Mouse (Mus musculus) kidney, embryonic 16.5 days (tissue): Measurements from ENCODE around the gene Nenf. TPM values are rescaled to one million over a fixed set of nuclear protein-coding genes. Genes with fewer than 3 reads are reported as not detected.

Source experiments
- ATAC-seq: fragments of 200-750 bp; cut with Nextera tagmentation; 2 replicates; pipeline ENCODE4 v1.8.0; 2017; ENCODE audit warnings: moderate TSS enrichment; ENCODE audit not compliant: low FRiP score, low TSS enrichment
- H3K27ac ChIP-seq: fragments of 300-500 bp; sonication (generic); 2 replicates; pipeline ENCODE4 v1.5.1; 2014; ENCODE audit warnings: low read length
- H3K27me3 ChIP-seq: fragments of 300-500 bp; sonication (generic); 2 replicates; pipeline ENCODE4 v1.6.1; 2014; ENCODE audit warnings: low read length, control low read depth, mixed read lengths; ENCODE audit not compliant: insufficient read depth
- H3K36me3 ChIP-seq: fragments of 300-500 bp; sonication (generic); 2 replicates; pipeline ENCODE4 v1.6.1; 2014; ENCODE audit warnings: low read length, control low read depth, mixed read lengths; ENCODE audit not compliant: insufficient read depth
- H3K4me1 ChIP-seq: fragments of 300-500 bp; sonication (generic); 2 replicates; pipeline ENCODE4 v1.6.1; 2014; ENCODE audit warnings: low read length, control low read depth, mixed read lengths; ENCODE audit not compliant: insufficient read depth
- H3K4me2 ChIP-seq: fragments of 300-500 bp; sonication (generic); replicated peaks from 2 replicates; pipeline ENCODE4 v1.6.1; 2014; ENCODE audit warnings: low read depth, low read length
- H3K4me3 ChIP-seq: fragments of 300-500 bp; sonication (generic); 2 replicates; pipeline ENCODE4 v1.5.1; 2014; ENCODE audit warnings: mild to moderate bottlenecking, low read length
- H3K9ac ChIP-seq: fragments of 300-500 bp; sonication (generic); replicated peaks from 2 replicates; pipeline ENCODE4 v1.6.1; 2014; ENCODE audit warnings: low read length
- H3K9me3 ChIP-seq: fragments of 300-500 bp; sonication (generic); 2 replicates; pipeline ENCODE4 v1.6.1; 2016; ENCODE audit warnings: low read length, control low read depth
- WGBS: fragments of 180-500 bp; shearing (Covaris S2); extraction: QIAGEN DNeasy Blood & Tissue Kit; methylation state at CpG from one replicate; pipeline ENCODE4 v1.1.7; 2014; 5-methylcytosine and 5-hydroxymethylcytosine counted together
- polyA plus RNA-seq: library from polyadenylated mRNA; unstranded; fragments of >200 nt; fragmentation: Nextera tagmentation; extraction: Ambion mirVana; gene quantifications from 2 replicates; pipeline ENCODE4 v1.2.1, GENCODE M21; 2015

Gene Nenf
- polyA plus RNA-seq, 1 experiment from 2014 or later, result 92.6 TPM

- Histone ChIP-seq H3K27ac (peak overlapping the region; percentile 25; the same call in 1 of the 2 replicates), H3K4me2 (peak overlapping the region; percentile 95), H3K4me3 (no peak overlapping the region; the same call in 1 of the 2 replicates), H3K4me1 (peaks cover 31% of the 10 kb centered on the region), H3K9ac (peak overlapping the region; percentile 50; the same call in 1 of the 2 replicates), H3K27me3 (no peaks in the 10 kb centered on the region), H3K36me3 (no peaks in the 10 kb centered on the region), H3K9me3 (no peaks in the 10 kb centered on the region)
- no peak for ATAC-seq
- WGBS, result 80% methylated on average over 7 of the region's 7 CpGs
Measured at GRCm38 (mm10) chr1:191324733-191325590, 7.0 kb upstream of the Nenf start.

DNA sequence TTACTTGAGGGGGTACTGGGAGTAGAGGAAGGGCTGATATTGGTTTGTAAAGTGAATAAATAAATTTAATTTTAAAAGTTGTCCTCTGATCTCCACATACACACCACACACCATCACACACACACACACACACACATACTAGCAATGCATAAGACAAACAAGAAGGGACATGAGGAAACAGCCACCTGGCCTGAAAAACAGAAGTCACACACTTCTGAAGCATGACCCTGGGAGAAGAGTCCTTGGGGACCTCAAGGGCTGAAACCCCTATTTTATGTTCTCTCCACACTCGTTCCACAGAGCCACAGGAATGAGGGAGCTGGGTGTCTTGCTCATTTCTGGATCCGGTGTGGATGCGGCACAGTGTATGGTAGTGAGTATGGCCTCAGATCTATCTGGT is 5.4 kb upstream of the Nenf start:
- no peak for ATAC-seq
- peaks cover 24% of the 10 kb centered on the region for H3K4me1 ChIP-seq
- H3K4me3 ChIP-seq, result no peak overlapping the region
- WGBS, result 87% methylated on average over 3 of the region's 3 CpGs
- no peak overlapping the region for H3K9ac ChIP-seq
- no peak overlapping the region for H3K4me2 ChIP-seq
- no peaks in the 10 kb centered on the region for H3K27me3 ChIP-seq
- H3K36me3 ChIP-seq, result no peaks in the 10 kb centered on the region
- no peak overlapping the region for H3K27ac ChIP-seq
- no peaks in the 10 kb centered on the region for H3K9me3 ChIP-seq

- Histone ChIP-seq H3K36me3 (no peaks in the 10 kb centered on the region), H3K27me3 (no peaks in the 10 kb centered on the region), H3K4me3 (no peak overlapping the region), H3K27ac (no peak overlapping the region), H3K4me2 (no peak overlapping the region), H3K4me1 (peaks cover 6% of the 10 kb centered on the region; the same call in 1 of the 2 replicates), H3K9ac (no peak overlapping the region), H3K9me3 (no peaks in the 10 kb centered on the region)
- WGBS, result 68% methylated on average over 5 of the region's 5 CpGs
- no peak for ATAC-seq
Measured at GRCm38 (mm10) chr1:191318686-191319085, 692 bp upstream of the Nenf start.

- H3K9me3 ChIP-seq, result no peaks in the 10 kb centered on the region
- no peak overlapping the region for H3K27ac ChIP-seq
- no peak overlapping the region; the same call in 1 of the 2 replicates for H3K9ac ChIP-seq
- no peak for ATAC-seq
- no peaks in the 10 kb centered on the region for H3K27me3 ChIP-seq
- H3K36me3 ChIP-seq, result no peaks in the 10 kb centered on the region
- peaks cover 11% of the 10 kb centered on the region for H3K4me1 ChIP-seq
- 81% methylated on average over 8 of the region's 8 CpGs for WGBS
- H3K4me3 ChIP-seq, result peak overlapping the region; percentile 80
- peak overlapping the region; percentile 77 for H3K4me2 ChIP-seq
Measured at GRCm38 (mm10) chr1:191316818-191317217, 1.2 kb downstream of the Nenf start.

DNA sequence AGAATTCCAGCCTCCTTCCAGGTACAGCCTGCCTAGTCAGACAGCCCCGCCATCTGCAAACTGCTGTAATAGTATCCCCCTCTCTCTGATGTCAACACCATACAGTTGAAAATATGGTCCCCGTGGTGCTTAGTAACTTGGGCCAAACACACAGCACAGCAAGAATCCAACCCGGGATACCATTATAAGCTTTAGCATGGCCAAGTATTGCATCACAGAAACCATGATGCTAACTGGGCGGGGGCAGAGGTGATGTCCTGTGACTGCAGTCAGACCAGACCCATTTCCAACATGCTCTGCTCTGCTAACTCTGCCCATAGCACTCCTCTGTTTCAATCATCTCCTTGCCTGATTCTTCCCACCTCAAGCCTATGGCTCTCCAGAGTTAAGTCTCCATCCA is 4.1 kb downstream of the Nenf start:
- Histone ChIP-seq H3K9me3 (no peaks in the 10 kb centered on the region), H3K27me3 (no peaks in the 10 kb centered on the region), H3K27ac (no peak overlapping the region), H3K36me3 (no peaks in the 10 kb centered on the region), H3K4me1 (peaks cover 11% of the 10 kb centered on the region), H3K4me3 (no peak overlapping the region), H3K9ac (no peak overlapping the region), H3K4me2 (no peak overlapping the region)
- 79% methylated on average over 4 of the region's 4 CpGs for WGBS
- no peak for ATAC-seq

- Histone ChIP-seq H3K4me2 (peak overlapping the region; percentile 65), H3K27ac (peak overlapping the region; percentile 78), H3K9ac (peak overlapping the region; percentile 80), H3K36me3 (peaks cover 2% of the 10 kb centered on the region; the same call in 1 of the 2 replicates), H3K27me3 (no peaks in the 10 kb centered on the region), H3K4me1 (peaks cover 11% of the 10 kb centered on the region), H3K9me3 (no peaks in the 10 kb centered on the region), H3K4me3 (peak overlapping the region; percentile 72)
- no peak for ATAC-seq
- WGBS, result 44% methylated on average over 6 of the region's 6 CpGs
Measured at GRCm38 (mm10) chr1:191313158-191313557, 4.8 kb downstream of the Nenf start.

DNA sequence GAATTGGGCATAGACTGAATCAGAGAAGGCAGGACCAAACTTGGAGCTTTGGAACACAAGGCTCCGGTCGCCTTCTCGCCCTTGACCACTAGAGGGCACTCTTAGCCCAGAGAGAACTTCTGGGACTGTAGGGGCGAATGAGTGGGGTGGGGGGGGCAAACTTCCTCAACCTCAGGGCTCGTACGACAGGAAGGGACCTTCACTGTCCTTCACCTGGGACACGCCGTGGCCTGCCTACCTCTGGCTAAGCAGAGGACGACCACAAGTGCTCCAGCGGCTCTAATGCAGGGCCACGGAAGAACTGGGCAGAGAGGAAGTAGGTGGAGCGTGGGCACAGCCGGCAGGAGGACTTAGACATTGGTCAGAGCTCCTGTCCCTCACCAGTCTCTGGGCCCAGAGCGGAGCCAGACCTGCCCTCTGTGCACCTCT is 5.5 kb downstream of the Nenf start:
- peak; percentile 96 for ATAC-seq

DNA sequence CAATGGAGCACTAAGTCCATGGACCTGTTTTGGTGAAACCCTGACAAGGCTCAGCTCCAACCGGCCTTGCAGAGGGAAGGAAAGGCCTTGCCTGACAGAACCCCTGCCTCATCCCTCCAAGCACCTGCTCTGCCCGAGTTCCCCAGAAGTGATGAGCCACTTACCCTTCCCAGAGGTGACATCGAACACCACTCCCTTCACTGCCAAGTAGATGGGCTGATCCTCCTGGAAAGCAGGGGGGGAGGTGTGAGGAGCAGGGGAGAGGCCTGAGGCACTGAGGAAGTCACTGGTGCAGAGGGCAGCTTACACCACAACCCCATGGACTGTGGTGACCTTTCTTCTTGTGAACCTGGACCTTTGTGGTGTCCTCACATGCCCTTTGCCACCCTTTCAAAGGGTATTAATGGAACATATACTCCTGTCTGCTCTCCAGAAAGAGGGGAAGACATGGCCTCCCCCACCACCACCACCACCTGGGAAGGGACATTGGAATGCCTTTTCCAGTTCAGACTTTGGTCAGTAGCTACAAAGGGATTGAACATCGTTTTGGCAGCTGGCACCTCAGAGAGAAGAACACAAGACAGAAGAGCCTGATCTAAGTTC is 6.6 kb downstream of the Nenf start:
- 75% methylated on average over 4 of the region's 4 CpGs for WGBS
- Histone ChIP-seq H3K4me1 (peaks cover 5% of the 10 kb centered on the region), H3K27ac (no peak overlapping the region), H3K27me3 (no peaks in the 10 kb centered on the region), H3K36me3 (peaks cover 11% of the 10 kb centered on the region), H3K9me3 (0 out of 2 replicates have a peak, but pooled peaks cover 2% of the 10 kb centered on the region), H3K4me2 (no peak overlapping the region), H3K9ac (0 out of 2 replicates have a peak overlapping the region, but pooled peaks have one; percentile 6), H3K4me3 (no peak overlapping the region)
- ATAC-seq, result no peak

More for the DNA sequence above, 5.5 kb downstream of the Nenf start:
- peak overlapping the region; percentile 72 for H3K4me3 ChIP-seq
- 0 out of 2 replicates have a peak, but pooled peaks cover 2% of the 10 kb centered on the region for H3K9me3 ChIP-seq
- H3K4me2 ChIP-seq, result peak overlapping the region; percentile 65
- peaks cover 11% of the 10 kb centered on the region for H3K4me1 ChIP-seq
- WGBS, result under 1% methylated on average over 14 of the region's 14 CpGs
- no peaks in the 10 kb centered on the region for H3K27me3 ChIP-seq
- peaks cover 8% of the 10 kb centered on the region for H3K36me3 ChIP-seq
- H3K9ac ChIP-seq, result peak overlapping the region; percentile 80
- H3K27ac ChIP-seq, result peak overlapping the region; percentile 78

- Histone ChIP-seq H3K4me3 (no peak overlapping the region), H3K27me3 (no peaks in the 10 kb centered on the region), H3K36me3 (peaks cover 11% of the 10 kb centered on the region), H3K4me2 (no peak overlapping the region), H3K9me3 (0 out of 2 replicates have a peak, but pooled peaks cover 2% of the 10 kb centered on the region), H3K4me1 (peaks cover under 1% of the 10 kb centered on the region), H3K27ac (no peak overlapping the region), H3K9ac (no peak overlapping the region)
- WGBS, result 80% methylated on average over 9 of the region's 9 CpGs
- ATAC-seq, result no peak
Measured at GRCm38 (mm10) chr1:191307766-191308455, 10.1 kb downstream of the Nenf start.
